In the genomic region with DNA sequence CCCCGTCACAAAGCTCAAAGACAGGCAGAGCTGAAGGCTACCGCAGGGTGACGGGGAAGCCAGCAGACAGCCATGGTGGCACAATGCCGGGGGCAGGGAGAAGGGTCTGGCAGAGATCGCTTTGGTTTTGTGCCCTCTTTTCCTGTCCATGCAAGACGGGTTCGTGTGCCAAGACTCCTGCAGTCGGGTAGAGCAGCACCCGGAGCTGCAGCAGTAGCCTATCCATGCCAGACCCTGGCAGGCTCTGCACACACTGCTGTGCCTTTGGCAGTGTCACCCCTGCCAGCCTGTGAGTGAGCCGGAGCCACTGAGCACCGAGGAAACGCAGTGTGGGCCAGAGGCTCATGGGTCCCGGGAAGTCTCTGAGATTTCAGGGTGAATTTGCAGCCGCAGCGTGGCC, we compare ENCODE assay signal across 13 mouse cellular contexts.
DNase-seq lines count a peak whose midpoint lies in the region; ATAC-seq lines count a peak whose summit lies in the region.
"Had no signal": no experiment of that assay in that cellular context is flagged by ENCODE, and none has a peak within 500 bp of the region (broad histone marks: within the 10 kb centered on the region; RNA-seq: fewer than 3 reads in every experiment).

No protein-coding gene starts in this region.

- no peak overlapping the region for H3K4me3 ChIP-seq in embryonic facial prominence, embryonic 10.5 days
- H3K4me3 ChIP-seq in midbrain, embryonic 14.5 days (replicated peaks; ENCODE audit: low read depth, low read length) = no peak overlapping the region
- H3K4me3 ChIP-seq: myocyte had no signal

- H3K36me3 ChIP-seq in embryonic facial prominence, embryonic 10.5 days (replicated peaks) = no peaks in the 10 kb centered on the region
- no peaks in the 10 kb centered on the region for H3K36me3 ChIP-seq in midbrain, embryonic 14.5 days (ENCODE audit: control insufficient read depth, insufficient read depth, low read length)

- peaks cover 35% of the 10 kb centered on the region for H3K4me1 ChIP-seq in embryonic facial prominence, embryonic 10.5 days
- no peaks in the 10 kb centered on the region for H3K4me1 ChIP-seq in midbrain, embryonic 14.5 days (ENCODE audit: control insufficient read depth, insufficient read depth, low read length)

- peak; percentile 24 for DNase-seq in layer of hippocampus, adult 11-12 months (ENCODE audit: low spot score)
- no peak for DNase-seq in layer of hippocampus, adult 9-10 months (ENCODE audit: low spot score)
- DNase-seq in cerebellum, adult 11 months = peak; percentile 69
- no peak for DNase-seq in embryonic facial prominence, embryonic 10.5 days (ENCODE audit: low spot score)
- DNase-seq in midbrain, embryonic 14.5 days = no peak
- no peak for DNase-seq in thymus, postnatal 14 days
- DNase-seq in thymus, adult 18-20 months = no peak
- DNase-seq: gastrocnemius, postnatal 25 days; lung, adult 18-20 months; spleen, adult 18-20 months had no signal

- peak; percentile 31; the same call in 1 of the 2 replicates for ATAC-seq in midbrain, embryonic 14.5 days (ENCODE audit: low FRiP score, low TSS enrichment)
- no peak for ATAC-seq in megakaryocyte-erythroid progenitor cell, adult 5-6 weeks (replicated peaks; ENCODE audit: low FRiP score, low TSS enrichment, poor library complexity, severe bottlenecking)
- ATAC-seq: activated CD4-positive, CD25-positive, alpha-beta regulatory T cell, adult 4 months had no signal

- H3K27ac ChIP-seq in embryonic facial prominence, embryonic 10.5 days (replicated peaks) = peak overlapping the region; percentile 73
- H3K27ac ChIP-seq in midbrain, embryonic 14.5 days (replicated peaks; ENCODE audit: low read depth, low read length) = no peak overlapping the region

- H3K9me3 ChIP-seq in embryonic facial prominence, embryonic 10.5 days = no peaks in the 10 kb centered on the region
- no peaks in the 10 kb centered on the region for H3K9me3 ChIP-seq in midbrain, embryonic 14.5 days (ENCODE audit: control insufficient read depth, low read length)

- 86% methylated on average over 15 of the region's 15 CpGs for WGBS in embryonic facial prominence, embryonic 10.5 days
- WGBS in midbrain, embryonic 14.5 days = 83% methylated on average over 15 of the region's 15 CpGs

- H3K9ac ChIP-seq in midbrain, embryonic 14.5 days (replicated peaks; ENCODE audit: low read length) = no peak overlapping the region

- no peak overlapping the region for H3K4me2 ChIP-seq in midbrain, embryonic 14.5 days (ENCODE audit: low read length)

- H3K27me3 ChIP-seq in embryonic facial prominence, embryonic 10.5 days (replicated peaks; ENCODE audit: low read depth, poor library complexity, severe bottlenecking) = peaks cover 10% of the 10 kb centered on the region
- H3K27me3 ChIP-seq in midbrain, embryonic 14.5 days (ENCODE audit: control insufficient read depth, insufficient read depth, low read length) = no peaks in the 10 kb centered on the region

Comparison
In these comparisons a context has a peak if more than half of its experiments do, and no peak if none do; other contexts are left out.
1. DNase-seq: peak in layer of hippocampus, adult 11-12 months (single experiment) and cerebellum, adult 11 months (single experiment); none in layer of hippocampus, adult 9-10 months (single experiment), embryonic facial prominence, embryonic 10.5 days (single experiment), midbrain, embryonic 14.5 days (single experiment), thymus, postnatal 14 days (single experiment) and thymus, adult 18-20 months (0 of 2).